Mouse (Mus musculus) erythroblast, embryonic 14.5 days (primary cell): ENCODE results near the gene Mamstr.

Experiments used
- GATA1 ChIP-seq: IDR thresholded peaks from 2 replicates; pipeline ENCODE4 v1.6.1; 2012; ENCODE audit warnings: low read length, inconsistent platforms, mixed read lengths
- TAL1 ChIP-seq: IDR thresholded peaks from 3 replicates; pipeline ENCODE4 v1.6.1; 2012; ENCODE audit warnings: low read length, inconsistent platforms, mixed read lengths

- TF ChIP-seq TAL1 (no peak), GATA1 (no peak)
Measured at GRCm38 (mm10) chr7:45640191-45640957, 597 bp downstream of the Mamstr start.
